Mouse (Mus musculus) megakaryocyte progenitor cell, adult 5-6 weeks (primary cell): Measurements from ENCODE around the gene Vps8. TPM values are rescaled to one million over a fixed set of nuclear protein-coding genes. Genes with fewer than 3 reads are reported as not detected.

Experiments
- ATAC-seq: replicated peaks from 2 replicates; pipeline ENCODE4 v1.8.0; 2016; ENCODE audit warnings: mild to moderate bottlenecking, moderate TSS enrichment, inconsistent platforms; ENCODE audit not compliant: poor library complexity
- total RNA-seq, 2 experiments: library from RNA; stranded (forward) in 1 of 2; stranded (reverse) in 1 of 2; fragments of 157-497, 149-512 nt in 1 of 2; fragments of 200-1000 nt in 1 of 2; gene quantifications; 2 replicates each; pipeline versions ENCODE4 v1.2.3 to v1.2.4; 2015 to 2017

Gene Vps8
- total RNA-seq, 2 experiments from 2014 or later: 26.9 to 33.0 TPM

DNA sequence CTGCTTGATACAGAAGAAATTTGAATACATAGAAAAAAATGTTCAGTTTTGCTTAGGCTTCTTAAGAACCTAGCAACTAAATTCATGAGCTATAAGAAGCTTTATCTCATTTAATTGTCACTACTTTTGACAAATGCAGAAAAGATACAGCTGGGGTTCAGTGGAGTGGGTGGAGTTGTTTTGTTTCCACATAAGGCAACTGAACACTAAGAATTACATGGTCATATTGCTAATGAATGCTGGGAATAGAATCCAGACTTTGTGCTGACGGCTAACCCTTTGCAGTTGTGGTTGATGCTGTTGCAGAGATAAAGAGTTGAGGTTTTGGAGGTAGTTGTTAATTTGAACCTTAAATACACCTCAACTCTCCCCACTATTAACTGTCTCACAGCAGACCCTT lies 119.6 kb downstream of the Vps8 start:
- ATAC-seq: 0 out of 2 replicates have a peak, but pooled peaks have one; percentile 37

DNA sequence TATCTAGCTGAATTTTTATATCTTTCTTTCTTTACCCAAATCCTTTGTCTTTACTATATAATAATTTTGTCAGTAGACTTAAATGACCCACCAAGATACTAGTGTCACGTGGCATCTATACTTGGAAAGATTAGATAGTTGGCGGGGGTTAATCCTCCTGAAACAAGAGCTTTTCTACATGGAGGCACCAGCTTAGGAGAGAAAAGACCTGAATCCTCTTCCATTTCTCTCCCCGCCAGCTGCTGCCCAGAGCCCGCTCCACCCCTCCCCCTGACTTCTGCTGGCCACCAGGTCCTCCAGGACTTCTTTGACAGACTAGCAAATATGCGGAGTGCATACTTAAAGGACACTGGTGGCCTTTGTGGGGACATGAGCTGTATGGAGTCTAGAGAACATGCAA lies 124.5 kb downstream of the Vps8 start:
- no peak for ATAC-seq

DNA sequence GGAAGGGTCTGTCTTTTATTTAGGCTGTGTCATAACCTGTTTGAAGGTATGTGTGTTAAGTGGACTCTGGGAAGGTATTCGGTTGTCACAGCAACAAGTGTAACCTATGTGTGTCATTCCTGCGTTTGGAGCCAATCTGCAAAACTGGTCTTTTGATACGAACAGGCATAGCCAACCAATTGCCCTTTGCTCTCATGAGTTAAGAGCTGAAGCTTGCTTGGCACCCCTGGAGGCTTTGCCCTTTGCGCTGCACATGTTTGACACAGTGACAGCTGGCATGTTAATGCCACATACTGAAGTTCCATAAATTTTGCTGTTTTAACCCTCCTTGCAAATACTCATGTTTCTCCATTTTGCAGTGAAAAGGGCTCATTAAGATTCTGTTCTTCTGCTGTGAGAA lies 126.8 kb downstream of the Vps8 start:
- no peak for ATAC-seq

DNA sequence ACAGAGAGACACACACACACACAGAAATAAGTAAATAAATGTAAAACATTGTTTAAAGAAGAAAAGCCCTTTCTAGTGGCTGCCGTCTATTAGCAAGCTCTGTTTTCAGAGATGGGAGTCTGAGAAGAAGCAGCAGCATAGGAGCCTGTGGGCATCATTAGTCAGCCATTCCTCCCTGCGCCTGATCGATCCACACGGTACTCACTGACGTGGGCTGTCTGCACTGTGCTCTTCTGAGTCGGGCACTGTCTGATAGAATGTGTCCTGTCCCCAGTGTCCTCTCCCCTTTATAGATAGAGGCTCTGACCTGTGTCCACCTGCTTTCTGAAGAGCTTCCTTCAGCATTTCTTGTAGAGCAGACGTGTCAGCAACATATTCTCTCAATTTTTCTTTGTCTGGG lies 127.5 kb downstream of the Vps8 start:
- ATAC-seq: no peak

DNA sequence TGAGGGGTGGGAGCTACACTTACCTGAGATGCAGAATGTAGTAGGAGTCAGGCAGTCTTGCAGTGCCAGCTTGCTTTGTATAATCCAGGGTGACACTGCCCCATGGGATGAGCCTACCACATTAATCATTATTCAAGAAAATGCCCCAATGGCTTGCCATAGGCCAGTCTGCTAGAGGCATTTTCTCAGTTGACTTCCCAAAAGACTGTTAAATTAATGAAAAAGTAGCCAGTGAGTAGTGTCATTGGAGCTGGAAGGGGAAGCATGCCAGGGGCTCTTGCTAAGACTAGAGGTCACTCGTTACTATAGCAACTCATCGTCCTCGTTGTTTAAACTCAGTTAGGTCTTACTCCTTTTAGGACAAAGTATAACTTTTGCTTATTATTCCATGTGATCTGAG lies 130.6 kb downstream of the Vps8 start:
- ATAC-seq: no peak

DNA sequence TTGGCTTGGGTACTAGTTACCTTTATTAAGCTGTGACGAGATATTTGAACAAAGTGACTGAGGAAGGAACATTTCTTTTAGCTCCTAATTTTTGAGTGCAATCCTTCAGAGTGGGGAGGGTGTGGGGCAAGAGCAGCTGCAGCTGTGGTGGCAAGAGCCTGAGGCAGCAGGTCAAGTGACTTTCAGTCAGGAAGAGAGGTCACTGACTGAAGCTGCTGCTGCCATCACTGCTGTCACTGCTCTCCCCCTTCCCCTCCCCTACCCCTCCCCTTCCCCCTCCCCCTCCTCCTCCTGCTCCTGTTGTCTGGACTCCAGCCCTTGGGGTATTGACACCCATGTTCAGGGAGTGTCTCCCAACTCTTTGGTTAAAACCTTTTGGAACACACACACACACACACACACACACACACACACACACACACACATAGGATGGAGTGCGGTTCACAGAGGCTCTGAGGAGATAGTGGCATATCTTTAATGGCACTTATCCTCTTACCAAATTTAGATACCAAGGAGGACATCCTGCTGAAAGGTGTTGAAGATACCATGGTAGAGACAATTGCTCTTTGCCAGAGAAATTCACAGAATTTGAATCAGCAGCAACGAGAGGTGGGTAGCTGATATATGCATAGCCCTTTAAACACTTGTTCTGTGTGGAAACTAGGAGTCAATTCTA lies 139.8 kb downstream of the Vps8 start:
- peak; percentile 72 for ATAC-seq

DNA sequence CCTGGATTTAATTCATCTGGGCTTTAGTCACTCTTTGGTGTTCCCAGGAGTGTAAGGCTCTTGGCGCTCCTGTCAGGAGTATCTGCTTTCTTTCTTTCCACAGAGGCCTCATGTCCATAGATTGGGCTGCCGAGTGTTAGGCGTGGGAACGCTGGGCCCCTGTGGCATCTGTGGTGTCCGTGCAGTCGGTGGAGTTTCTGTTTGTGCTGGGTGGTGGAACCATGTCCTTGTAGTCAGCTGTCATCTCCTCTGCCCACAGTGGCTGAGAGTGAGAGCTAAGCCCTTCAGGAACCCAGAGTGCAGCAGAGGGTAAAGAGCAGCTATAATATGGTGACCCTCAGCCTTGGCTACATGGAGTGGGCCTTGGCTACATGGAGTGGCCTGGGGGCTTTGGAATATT lies 140.4 kb downstream of the Vps8 start:
- ATAC-seq: no peak

DNA sequence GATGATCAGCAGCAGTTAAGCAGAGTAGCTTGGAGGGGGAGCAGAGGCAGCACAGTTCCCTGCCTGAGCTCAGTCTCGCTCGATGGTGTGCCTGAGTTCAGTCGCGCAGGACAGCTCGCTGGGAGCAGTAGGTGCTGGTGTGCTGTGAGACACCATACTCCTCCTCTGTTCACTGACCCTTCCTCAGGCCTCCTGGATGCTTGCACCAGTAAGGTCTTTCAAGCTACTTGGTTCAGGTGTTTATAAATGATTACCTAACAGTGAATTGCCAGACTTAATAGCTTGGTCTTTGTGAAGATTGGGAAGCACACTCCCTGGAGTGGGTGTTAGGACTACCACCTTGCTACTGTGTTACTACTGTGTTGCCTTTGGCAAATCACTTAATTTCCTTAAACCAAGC lies 144.2 kb downstream of the Vps8 start:
- ATAC-seq: no peak

DNA sequence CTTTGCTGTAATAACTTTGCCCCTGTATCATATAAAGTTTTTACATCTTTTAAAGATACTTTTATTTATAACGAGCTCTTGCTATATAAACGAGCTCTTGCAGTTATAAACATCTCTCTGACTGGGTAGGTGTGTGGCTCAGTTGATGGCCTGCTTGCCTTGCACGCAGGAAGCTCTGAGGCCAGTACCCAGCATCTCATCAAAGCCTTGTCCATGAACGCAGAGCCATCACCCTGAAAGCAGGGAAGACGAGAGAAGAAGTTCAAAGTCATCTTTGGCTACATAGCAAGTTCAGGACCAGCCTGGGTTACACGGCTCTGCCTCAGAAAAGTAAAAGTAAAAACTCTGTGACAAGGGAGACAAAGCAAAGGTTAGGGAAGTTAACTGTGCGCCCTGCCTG lies 147.0 kb downstream of the Vps8 start:
- ATAC-seq: no peak

DNA sequence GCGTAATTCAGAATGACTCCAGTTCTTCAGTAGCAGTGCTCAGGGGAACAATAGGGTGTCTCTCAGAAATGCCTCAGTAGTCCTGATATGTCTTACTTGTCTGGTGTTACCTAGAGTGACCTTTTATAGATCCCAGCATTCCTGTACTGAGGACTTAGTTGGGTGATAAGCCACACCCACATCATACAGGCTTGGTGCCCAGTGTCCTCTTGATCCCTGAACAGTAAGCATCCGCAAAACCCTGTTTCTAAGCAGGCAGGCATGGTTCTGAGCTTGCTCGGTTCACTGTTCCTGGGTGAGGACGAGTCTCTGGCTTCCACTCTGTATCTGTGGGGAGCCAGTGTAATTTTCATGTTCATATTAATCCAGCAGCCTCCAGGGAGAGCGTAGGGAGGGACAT lies 147.9 kb downstream of the Vps8 start:
- ATAC-seq: no peak

DNA sequence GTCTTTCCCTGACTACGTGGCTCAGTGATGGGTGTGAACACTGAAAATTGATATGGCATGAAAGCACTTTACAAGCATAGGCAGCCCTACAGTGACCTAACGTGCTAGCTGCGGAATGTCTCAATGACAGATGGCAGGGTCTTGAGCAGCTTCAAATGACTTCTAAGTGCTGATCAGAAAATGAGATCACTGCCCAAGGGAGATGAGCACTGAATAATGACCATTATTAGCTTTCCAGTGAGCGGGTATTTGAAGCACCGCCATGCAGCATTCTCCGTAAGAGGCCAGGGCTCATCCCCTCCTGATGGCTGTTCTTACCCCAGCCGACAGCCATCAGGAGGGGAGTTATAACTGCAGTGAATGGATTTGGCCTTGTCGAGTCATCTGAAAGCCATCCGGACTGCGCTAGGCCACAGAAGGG lies 153.1 kb downstream of the Vps8 start:
- no peak for ATAC-seq

DNA sequence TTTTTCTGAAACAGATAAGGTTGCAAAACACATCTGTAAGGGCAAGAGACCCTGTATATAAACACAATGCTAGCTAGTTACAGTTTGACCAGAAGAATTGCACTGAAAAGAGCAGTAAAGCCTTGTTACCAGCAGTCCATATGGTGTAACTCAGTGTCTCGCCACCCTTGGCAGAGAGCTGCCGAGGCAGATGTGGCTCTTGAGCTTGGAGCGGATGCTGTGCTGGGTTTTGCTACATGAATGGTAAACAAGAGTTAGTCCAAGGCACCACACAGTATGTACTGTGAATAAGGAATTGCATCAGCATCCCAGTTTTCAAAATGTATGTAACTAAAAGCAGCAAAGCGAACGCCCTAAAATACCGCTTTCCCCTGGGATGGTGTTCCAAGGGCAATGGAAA lies 166.2 kb downstream of the Vps8 start:
- ATAC-seq: no peak

DNA sequence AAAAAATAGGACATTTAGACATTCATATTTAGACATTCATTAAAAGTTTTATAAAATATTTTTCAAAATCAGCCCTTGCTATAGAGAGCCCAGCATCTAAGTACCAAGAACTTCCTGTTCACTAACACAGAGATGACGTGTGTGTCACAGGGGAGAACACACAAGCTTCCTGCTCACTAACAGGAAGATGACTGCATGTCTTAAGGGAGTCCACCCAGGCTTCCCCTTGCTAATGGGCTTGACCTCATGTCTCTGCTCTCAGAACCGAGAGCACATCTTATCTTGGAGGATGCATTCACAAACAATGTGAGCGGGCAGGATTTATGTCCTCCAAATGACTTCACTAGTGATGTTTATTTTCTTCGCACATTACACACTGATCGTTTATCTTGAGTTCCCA lies 167.9 kb downstream of the Vps8 start:
- no peak for ATAC-seq

DNA sequence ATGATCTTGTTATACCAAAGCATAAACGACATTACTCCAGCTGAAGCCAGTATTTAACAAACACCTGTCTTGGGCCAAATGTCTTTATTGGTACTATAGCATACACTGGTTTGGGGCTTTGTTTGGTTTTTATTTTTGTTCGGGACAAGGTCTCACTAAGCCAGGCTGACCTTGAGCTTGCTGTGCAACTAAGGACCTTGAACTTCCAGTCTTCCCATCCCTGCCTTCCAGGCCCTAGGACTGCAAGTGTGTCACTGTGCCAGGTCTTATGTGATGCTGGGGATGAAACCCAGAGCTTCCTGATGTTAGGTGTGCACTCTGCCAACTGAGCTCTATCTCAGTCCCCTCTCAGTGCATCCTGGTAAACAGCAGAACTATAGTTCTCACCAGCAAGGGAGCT lies 168.6 kb downstream of the Vps8 start:
- ATAC-seq: no peak

DNA sequence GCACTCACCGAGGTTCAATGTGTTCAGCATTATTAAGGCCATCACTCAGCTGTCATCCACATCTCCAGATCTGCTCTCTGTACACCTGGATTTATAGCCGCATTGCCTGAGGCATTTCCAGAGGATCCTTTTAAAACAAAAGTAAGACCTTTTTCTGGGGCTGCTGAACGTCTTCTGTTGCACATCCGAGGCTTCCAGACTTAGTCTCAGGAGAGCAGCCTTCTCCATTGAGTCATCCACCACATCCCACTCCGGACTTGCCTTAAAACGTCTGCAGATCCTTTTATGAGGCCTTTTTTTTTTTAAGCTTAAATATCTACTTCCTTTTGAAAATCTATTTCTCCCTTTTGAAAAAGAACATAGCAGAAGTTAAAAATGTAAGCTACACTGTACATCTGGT lies 172.6 kb downstream of the Vps8 start:
- no peak for ATAC-seq

DNA sequence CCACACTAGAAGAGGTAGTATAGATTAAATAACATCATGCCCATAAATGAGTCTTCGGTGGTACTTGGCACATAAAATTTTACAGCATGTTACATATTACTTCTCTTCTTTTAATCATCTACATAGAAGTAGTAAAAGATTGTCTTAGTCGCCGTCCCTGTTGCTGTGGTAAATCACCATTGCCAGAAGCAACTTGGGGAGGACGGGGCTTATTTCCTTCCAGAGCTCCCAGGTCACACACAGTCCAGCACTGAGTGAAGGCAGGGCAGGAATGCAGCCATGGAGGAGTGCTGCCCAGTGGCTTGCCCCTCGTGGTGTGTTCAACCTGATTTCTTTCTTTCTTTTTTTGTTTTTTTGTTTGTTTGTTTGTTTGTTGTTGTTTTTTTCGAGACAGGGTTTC lies 181.4 kb downstream of the Vps8 start:
- no peak for ATAC-seq

DNA sequence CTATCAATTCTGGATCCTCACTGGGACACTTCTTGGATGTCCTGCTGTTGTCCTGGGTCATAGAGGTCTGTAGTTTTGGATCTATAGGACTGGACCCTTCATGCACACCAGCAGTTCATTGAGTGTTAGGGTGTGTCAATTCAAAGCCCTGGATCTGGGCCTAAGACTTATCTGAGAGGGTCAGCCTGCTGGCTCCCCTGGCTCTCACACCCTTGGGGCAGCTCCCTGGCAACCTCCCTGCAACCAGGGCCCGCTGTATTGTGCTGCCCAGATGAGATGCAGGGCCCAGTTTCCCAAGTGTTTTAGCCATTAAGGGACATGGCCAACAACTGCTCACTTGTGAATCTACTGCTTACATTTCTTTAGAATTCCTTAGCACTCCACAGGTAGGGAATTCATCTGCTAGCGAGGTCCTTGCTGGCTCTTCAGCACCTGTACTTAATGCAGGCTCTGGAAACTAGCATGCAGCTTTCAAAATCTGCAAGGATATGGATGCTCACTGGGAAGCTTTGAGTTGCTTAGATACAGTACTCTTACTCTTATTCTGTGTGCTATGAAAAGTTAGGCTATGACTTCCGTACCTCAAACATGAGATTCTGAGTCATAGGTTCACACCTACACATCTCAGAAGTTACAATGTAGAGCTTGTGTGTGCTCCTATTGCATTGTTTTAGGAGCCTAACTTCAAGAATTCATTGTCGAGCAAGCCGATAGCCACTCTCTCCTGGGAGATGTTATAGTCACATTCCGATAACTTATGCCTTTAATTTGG lies 183.5 kb downstream of the Vps8 start:
- peak; percentile 58 for ATAC-seq

DNA sequence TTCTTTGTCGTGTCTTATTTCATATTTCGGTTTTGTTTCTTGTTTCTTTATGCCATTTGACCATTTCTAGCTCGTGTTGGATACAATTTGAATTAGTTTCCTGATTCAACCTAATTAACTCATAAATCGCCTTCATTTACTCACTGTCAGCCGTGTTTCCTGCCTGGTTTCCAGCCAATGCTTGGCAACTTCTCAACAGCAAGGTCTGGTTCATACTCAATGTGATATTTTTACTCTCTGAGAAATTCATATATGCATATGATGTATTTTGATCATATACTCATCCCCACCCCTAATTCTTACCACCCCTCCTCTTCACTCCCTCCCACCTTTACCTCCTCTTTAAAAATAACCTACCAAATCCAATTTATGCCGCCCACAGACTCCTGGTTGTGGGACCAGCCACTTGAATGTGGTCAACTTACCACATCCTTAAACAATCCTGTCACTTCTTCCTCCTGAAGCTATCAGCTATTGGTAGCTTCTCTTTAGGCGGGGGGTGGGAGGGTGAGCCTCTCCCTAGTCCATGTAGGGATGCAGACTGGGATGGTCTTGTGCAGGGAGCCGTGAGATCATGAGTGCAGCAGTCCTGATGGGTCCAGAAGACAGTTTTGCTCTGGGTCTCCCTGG lies 184.2 kb downstream of the Vps8 start:
- ATAC-seq: peak; percentile 54

DNA sequence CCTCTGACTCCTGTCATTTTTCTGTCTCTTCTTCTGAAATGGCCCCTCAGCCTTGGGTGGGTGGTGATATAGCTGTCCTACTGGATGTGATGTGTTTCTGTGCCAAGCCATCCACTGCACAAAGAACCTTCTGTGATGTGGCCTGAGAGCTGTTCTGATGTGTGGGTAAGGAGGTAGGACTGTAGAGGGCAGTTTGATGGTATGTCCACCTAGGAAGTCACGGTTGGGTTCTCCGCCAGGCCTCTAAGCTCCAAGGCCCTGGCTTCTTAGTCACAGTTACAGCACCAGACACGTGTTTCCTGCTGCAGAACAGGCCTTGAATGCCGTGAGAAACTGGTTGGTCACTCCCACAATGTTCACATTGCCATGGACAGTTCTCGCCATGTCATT lies 184.7 kb downstream of the Vps8 start:
- no peak for ATAC-seq

DNA sequence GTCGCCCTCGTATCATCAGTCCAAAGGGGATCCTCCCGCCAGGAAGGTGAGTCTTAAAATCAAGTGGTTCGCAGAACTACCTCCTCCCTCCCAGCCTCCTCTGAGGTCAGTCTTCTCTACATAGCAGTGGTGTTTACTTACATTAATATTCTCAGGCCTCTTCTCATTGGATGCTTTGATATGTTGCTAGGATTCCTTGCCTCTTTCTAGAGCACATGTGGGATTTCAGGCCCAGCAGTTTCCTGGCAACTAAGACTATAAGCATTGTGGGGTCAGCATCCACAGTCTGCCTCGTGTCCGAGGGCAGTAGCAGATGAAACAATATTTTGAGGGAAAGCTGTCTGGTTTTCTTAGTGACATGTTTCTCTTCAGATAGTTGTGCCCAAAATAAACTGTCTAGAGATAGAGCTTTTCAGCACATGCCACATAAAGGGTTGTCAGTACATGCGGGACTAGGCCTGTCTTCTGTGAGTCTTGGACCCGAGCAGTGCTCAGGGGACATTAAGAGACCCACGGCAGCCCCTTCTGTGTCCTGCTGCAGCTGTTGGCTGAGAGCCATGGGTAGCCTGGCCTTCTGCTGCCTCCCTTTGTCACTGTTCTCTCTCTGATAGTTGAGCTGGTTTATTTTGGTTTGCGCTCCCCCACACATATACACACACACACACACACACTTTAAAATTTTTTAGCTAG lies 185.4 kb downstream of the Vps8 start:
- ATAC-seq: no peak

DNA sequence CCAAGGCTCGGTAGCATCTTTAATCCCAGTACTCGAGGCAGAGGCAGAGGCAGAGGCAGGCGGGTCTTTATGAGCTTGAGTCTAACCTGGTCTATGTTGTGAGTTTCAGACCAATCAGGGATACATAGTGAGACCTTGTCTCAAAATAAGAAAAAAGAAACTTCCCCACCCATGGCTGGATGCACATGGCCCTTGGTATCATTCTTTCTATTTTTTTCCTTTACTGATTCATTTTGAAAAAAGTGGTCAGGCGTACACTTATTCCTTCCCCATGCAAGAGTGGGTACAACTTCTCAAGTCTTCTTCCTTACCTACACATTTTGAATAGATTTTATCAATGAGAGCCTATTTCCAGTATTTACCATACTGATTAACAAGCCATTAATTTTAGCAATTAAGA lies 187.6 kb downstream of the Vps8 start:
- no peak for ATAC-seq

DNA sequence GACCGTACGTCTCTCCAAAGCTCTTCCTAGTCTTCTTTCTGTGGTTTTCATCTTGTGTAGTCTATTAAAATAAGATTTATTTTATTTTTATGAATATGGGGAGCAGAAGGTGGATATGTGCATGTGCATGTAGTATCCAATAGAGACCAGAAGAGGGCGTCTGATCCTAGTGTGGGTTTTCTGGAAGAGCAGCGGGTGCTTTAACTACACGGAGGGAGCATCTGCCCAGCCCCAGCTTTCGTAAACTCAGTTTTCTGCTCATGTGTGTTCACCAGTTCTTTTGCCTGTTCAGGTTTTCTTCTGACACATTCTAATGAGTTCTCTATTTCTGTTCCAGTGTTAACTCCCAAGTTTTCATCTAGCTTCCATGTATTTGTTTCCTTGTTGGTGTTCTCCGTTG lies 192.9 kb downstream of the Vps8 start:
- ATAC-seq: peak; percentile 84
